Mouse (Mus musculus) heart, embryonic 16.5 days (tissue): ENCODE data around the gene Lpin1. TPM values are rescaled to one million over a fixed set of nuclear protein-coding genes. Genes with fewer than 3 reads are reported as not detected.
A peak's percentile ranks its signal among the peaks of the same experiment; 100 is the strongest.

Source experiments
- ATAC-seq: fragments of 200-750 bp; cut with Nextera tagmentation; replicated peaks from 2 replicates; pipeline ENCODE4 v1.8.0; 2017; ENCODE audit warnings: moderate number of reproducible peaks; ENCODE audit not compliant: insufficient read depth, low FRiP score; ENCODE audit errors: extremely low read depth
- H3K27ac ChIP-seq: fragments of 300-500 bp; sonication (generic); 2 replicates; pipeline ENCODE4 v1.5.1; 2014; ENCODE audit warnings: mild to moderate bottlenecking, low read length, control low read depth, moderate library complexity
- H3K27me3 ChIP-seq: fragments of 300-500 bp; sonication (generic); 2 replicates; pipeline ENCODE4 v1.6.1; 2014; ENCODE audit warnings: low read length, mixed read lengths; ENCODE audit not compliant: control insufficient read depth, insufficient read depth
- H3K36me3 ChIP-seq: fragments of 300-500 bp; sonication (generic); 2 replicates; pipeline ENCODE4 v1.6.1; 2014; ENCODE audit not compliant: control insufficient read depth, insufficient read depth
- H3K4me1 ChIP-seq: fragments of 300-500 bp; sonication (generic); 2 replicates; pipeline ENCODE4 v1.6.1; 2014; ENCODE audit warnings: low read length, mixed read lengths; ENCODE audit not compliant: control insufficient read depth, insufficient read depth
- H3K4me2 ChIP-seq: fragments of 300-500 bp; sonication (generic); 2 replicates; pipeline ENCODE4 v1.6.1; 2014; ENCODE audit warnings: low read depth, mild to moderate bottlenecking, control low read depth, low read length
- H3K4me3 ChIP-seq: fragments of 300-500 bp; sonication (generic); 2 replicates; pipeline ENCODE4 v1.5.1; 2014; ENCODE audit warnings: mild to moderate bottlenecking, control low read depth, low read length
- H3K9ac ChIP-seq: fragments of 300-500 bp; sonication (generic); 2 replicates; pipeline ENCODE4 v1.6.1; 2014; ENCODE audit warnings: low read length, control low read depth
- H3K9me3 ChIP-seq: fragments of 300-500 bp; sonication (generic); replicated peaks from 2 replicates; pipeline ENCODE4 v1.6.1; 2016; ENCODE audit warnings: low read length; ENCODE audit not compliant: control insufficient read depth
- WGBS: fragments of 180-500 bp; shearing (Covaris S2); extraction: QIAGEN DNeasy Blood & Tissue Kit; methylation state at CpG from one replicate; pipeline ENCODE4 v1.1.7; 2014; 5-methylcytosine and 5-hydroxymethylcytosine counted together
- polyA plus RNA-seq: library from polyadenylated mRNA; unstranded; fragments of >200 nt; fragmentation: Nextera tagmentation; extraction: Ambion mirVana; gene quantifications from 2 replicates; pipeline ENCODE4 v1.2.1, GENCODE M21; 2015

Gene Lpin1
- polyA plus RNA-seq, 1 experiment from 2014 or later = 8.3 TPM

DNA sequence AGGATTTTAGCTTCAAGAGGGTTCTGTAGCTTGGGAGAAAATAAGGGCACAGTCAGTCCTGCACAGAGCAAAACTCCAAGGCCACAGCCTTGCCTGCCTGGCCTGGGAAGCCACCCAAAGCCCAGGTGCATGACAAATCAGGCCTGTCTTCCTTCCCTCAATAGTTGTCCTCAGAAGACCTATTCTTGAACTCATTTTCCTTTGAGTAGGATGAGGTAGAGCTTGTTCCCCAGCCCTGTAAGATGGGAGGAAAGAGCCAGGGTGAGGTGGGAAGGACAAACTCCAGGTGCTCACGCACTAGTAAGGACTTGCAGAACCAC is 20.1 kb upstream of the Lpin1 start:
- 95% methylated on average over 1 of the region's 1 CpGs for WGBS
- no peaks in the 10 kb centered on the region for H3K36me3 ChIP-seq
- 0 out of 2 replicates have a peak overlapping the region, but pooled peaks have one; percentile 5 for H3K27ac ChIP-seq
- ATAC-seq = no peak
- no peaks in the 10 kb centered on the region for H3K27me3 ChIP-seq
- H3K9ac ChIP-seq = no peak overlapping the region
- no peaks in the 10 kb centered on the region for H3K9me3 ChIP-seq
- no peak overlapping the region for H3K4me2 ChIP-seq
- H3K4me3 ChIP-seq = no peak overlapping the region
- peaks cover 5% of the 10 kb centered on the region; the same call in 1 of the 2 replicates for H3K4me1 ChIP-seq

DNA sequence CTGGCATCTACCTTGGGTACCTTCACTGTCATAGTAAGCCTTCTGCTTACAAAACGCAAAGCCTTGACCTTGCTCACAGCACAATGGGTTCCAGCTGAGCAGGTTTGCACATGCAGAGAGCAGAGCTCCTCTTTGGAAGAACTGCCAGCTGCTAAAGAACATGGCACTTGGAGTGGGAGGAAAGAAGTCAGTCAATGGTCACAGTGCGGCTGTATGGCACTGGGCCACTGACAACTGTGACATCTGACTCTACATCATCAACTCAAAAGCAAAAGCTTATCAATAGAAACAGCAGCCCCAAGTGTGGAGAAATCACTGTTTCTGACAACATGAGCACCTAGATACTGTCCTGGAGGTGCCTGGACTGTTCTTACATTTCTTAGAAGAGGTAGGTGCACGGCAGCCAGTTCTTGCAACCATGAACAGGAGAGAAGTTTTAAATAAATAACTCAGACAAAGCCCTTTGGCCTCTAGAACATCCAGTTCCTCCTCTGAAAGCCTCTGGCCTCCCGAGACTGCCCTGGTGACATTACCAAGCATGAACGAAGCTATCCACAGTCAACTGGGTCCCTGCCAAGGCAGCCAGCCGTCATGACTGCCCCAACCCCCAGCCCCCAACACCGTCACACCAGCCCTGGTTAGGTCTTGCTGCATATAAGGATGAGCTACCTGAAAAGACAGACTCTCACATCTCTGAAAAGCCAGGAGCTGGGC is 19.5 kb upstream of the Lpin1 start:
- no peak overlapping the region for H3K4me3 ChIP-seq
- H3K9me3 ChIP-seq = no peaks in the 10 kb centered on the region
- peak overlapping the region; percentile 6; the same call in 1 of the 2 replicates for H3K27ac ChIP-seq
- no peak overlapping the region for H3K4me2 ChIP-seq
- H3K4me1 ChIP-seq = peaks cover 5% of the 10 kb centered on the region; the same call in 1 of the 2 replicates
- ATAC-seq = peak; percentile 70; the same call in 1 of the 2 replicates
- no peaks in the 10 kb centered on the region for H3K36me3 ChIP-seq
- H3K27me3 ChIP-seq = no peaks in the 10 kb centered on the region
- WGBS = 43% methylated on average over 7 of the region's 7 CpGs
- H3K9ac ChIP-seq = no peak overlapping the region

GRCm38 (mm10) chr12:16620230-16620629 is 9.5 kb upstream of the Lpin1 start:
- Histone ChIP-seq H3K9me3 (no peaks in the 10 kb centered on the region), H3K4me1 (peaks cover 18% of the 10 kb centered on the region), H3K27ac (no peak overlapping the region), H3K27me3 (no peaks in the 10 kb centered on the region), H3K4me3 (no peak overlapping the region), H3K4me2 (no peak overlapping the region), H3K9ac (no peak overlapping the region), H3K36me3 (no peaks in the 10 kb centered on the region)
- no peak for ATAC-seq
- WGBS = 67% methylated on average over 3 of the region's 3 CpGs

DNA sequence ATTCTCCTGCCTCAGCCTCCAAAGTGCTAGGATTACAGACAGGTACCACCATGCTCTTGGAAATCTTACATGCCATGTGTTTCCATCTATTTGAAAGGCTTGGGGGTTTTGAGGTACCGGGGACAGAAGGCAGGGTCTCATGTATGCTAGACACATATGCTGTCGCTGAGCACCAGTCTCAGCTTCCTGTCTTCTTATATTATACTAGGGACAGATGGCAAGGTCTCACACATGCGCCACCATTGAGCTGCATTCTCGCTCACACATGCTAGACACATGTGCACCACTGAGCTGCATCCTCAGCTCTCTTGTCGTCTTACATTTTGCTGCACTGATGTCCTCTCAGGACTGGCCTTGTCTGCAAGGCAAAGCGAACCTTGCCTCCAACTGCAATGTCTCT is 8.7 kb upstream of the Lpin1 start:
- H3K4me1 ChIP-seq = peaks cover 18% of the 10 kb centered on the region
- H3K4me2 ChIP-seq = peak overlapping the region; percentile 32; the same call in 1 of the 2 replicates

GRCm38 (mm10) chr12:16618512-16619274 is 7.9 kb upstream of the Lpin1 start:
- peak overlapping the region; percentile 76 for H3K27ac ChIP-seq
- H3K4me3 ChIP-seq = no peak overlapping the region
- peak; percentile 92 for ATAC-seq
- peak overlapping the region; percentile 32; the same call in 1 of the 2 replicates for H3K4me2 ChIP-seq
- WGBS = 17% methylated on average over 12 of the region's 12 CpGs
- H3K36me3 ChIP-seq = no peaks in the 10 kb centered on the region
- peak overlapping the region; percentile 29; the same call in 1 of the 2 replicates for H3K9ac ChIP-seq
- H3K9me3 ChIP-seq = no peaks in the 10 kb centered on the region
- no peaks in the 10 kb centered on the region for H3K27me3 ChIP-seq
- peaks cover 18% of the 10 kb centered on the region for H3K4me1 ChIP-seq

More for the DNA sequence above, 8.7 kb upstream of the Lpin1 start:
- Histone ChIP-seq H3K4me3 (no peak overlapping the region), H3K27ac (peak overlapping the region; percentile 76), H3K27me3 (no peaks in the 10 kb centered on the region), H3K9ac (peak overlapping the region; percentile 29; the same call in 1 of the 2 replicates), H3K36me3 (no peaks in the 10 kb centered on the region), H3K9me3 (no peaks in the 10 kb centered on the region)
- no peak for ATAC-seq
- WGBS = 82% methylated on average over 6 of the region's 6 CpGs

GRCm38 (mm10) chr12:16615738-16616137 is 5.0 kb upstream of the Lpin1 start:
- ATAC-seq = no peak
- H3K9ac ChIP-seq = no peak overlapping the region
- H3K4me2 ChIP-seq = no peak overlapping the region

DNA sequence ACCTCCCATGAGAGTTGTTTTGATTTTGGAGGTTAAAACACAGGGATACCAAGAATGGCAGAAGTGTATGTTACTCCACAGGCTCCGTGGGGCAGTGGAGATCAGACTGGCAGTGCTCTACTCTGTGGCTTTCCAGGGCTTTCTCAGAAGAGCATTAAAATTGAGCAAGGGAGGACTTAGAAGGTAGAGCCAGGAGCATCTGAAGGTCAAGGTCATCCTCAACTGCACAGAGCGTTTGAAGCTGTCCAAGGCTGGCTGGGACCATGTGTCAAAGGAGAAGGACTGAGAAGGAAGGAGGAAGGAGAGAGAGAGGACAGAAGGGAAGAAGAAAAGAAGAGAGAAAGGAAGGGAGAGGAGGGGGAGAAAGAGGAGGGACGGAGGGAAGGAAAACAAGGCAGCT is 3.8 kb upstream of the Lpin1 start:
- no peak for ATAC-seq
- no peak overlapping the region for H3K9ac ChIP-seq
- no peak overlapping the region for H3K4me2 ChIP-seq
- H3K4me1 ChIP-seq = peaks cover 13% of the 10 kb centered on the region
- no peak overlapping the region for H3K4me3 ChIP-seq
- H3K27ac ChIP-seq = no peak overlapping the region
- H3K36me3 ChIP-seq = no peaks in the 10 kb centered on the region
- WGBS = 55% methylated on average over 3 of the region's 3 CpGs
- no peaks in the 10 kb centered on the region for H3K27me3 ChIP-seq
- no peaks in the 10 kb centered on the region for H3K9me3 ChIP-seq

More at GRCm38 (mm10) chr12:16615738-16616137, 5.0 kb upstream of the Lpin1 start:
- peaks cover 18% of the 10 kb centered on the region for H3K4me1 ChIP-seq
- no peak overlapping the region for H3K4me3 ChIP-seq
- no peaks in the 10 kb centered on the region for H3K36me3 ChIP-seq
- WGBS = 90% methylated on average over 2 of the region's 2 CpGs
- no peak overlapping the region for H3K27ac ChIP-seq
- no peaks in the 10 kb centered on the region for H3K27me3 ChIP-seq
- no peaks in the 10 kb centered on the region for H3K9me3 ChIP-seq

DNA sequence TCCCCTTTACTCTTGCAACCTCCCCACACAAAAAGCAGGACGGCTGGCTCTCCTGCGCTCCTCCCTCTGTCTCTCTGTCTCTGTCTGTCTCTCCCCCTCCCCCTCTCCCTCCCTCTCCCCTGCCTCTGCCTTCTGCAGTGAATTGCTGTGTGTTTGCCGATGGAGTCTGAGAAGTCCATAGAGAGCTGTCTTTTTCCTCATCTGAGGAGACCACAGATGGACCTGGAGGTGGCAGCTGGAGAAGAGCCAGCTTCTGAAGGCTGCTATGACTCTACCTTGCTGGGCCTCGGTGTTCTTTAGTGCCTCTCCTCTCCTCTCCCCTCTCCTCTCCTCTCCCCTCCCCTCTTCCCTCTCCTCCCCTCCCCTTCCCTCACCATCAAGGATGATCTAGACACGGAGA is 5.1 kb downstream of the Lpin1 start:
- Histone ChIP-seq H3K27me3 (no peaks in the 10 kb centered on the region), H3K4me2 (no peak overlapping the region), H3K36me3 (no peaks in the 10 kb centered on the region), H3K9ac (no peak overlapping the region), H3K4me3 (no peak overlapping the region), H3K4me1 (no peaks in the 10 kb centered on the region), H3K9me3 (no peaks in the 10 kb centered on the region), H3K27ac (no peak overlapping the region)
- 53% methylated on average over 5 of the region's 5 CpGs for WGBS
- ATAC-seq = no peak

GRCm38 (mm10) chr12:16602271-16602670 is 8.5 kb downstream of the Lpin1 start:
- H3K9me3 ChIP-seq = no peaks in the 10 kb centered on the region
- H3K4me3 ChIP-seq = no peak overlapping the region
- no peak for ATAC-seq
- H3K4me1 ChIP-seq = no peaks in the 10 kb centered on the region
- H3K4me2 ChIP-seq = no peak overlapping the region
- H3K27ac ChIP-seq = no peak overlapping the region
- no peaks in the 10 kb centered on the region for H3K36me3 ChIP-seq
- no peaks in the 10 kb centered on the region for H3K27me3 ChIP-seq
- no peak overlapping the region for H3K9ac ChIP-seq
- WGBS = 79% methylated on average over 4 of the region's 4 CpGs
